Mouse (Mus musculus) erythroid progenitor cell, adult 5-6 weeks (primary cell): ENCODE measurements around the gene A3galt2. TPM values are rescaled to one million over a fixed set of nuclear protein-coding genes. Genes with fewer than 3 reads are reported as not detected.

Experiments used
- total RNA-seq, 2 experiments: library from RNA; stranded (forward) in 1 of 2; stranded (reverse) in 1 of 2; fragments of 150-400 nt in 1 of 2; fragments of 186-747, 209-891 nt in 1 of 2; gene quantifications; 2 replicates each; pipeline versions ENCODE4 v1.2.3 to v1.2.4; 2015 to 2017; ENCODE audit warnings: low replicate concordance in 2 of 2

The A3galt2 gene
- total RNA-seq, 2 experiments from 2014 or later, result 0.08 TPM; not detected in 1

Other genes starting within 250 kb of the A3galt2 start
- gene Zscan20, start 145.3 kb upstream of the A3galt2 start, total RNA-seq (2015; ENCODE audit: low replicate concordance), result 1.1 and 1.3 TPM in 2 replicates
- 0.77 TPM in 1 of 2 replicates, not detected in the other for gene Zscan20, start 145.3 kb upstream of the A3galt2 start, total RNA-seq (2017; ENCODE audit: low replicate concordance)
- gene Tlr12, start 136.7 kb upstream of the A3galt2 start, total RNA-seq (2015; ENCODE audit: low replicate concordance), result not detected in 2 replicates
- gene Tlr12, start 136.7 kb upstream of the A3galt2 start, total RNA-seq (2017; ENCODE audit: low replicate concordance), result 1.7 TPM in 1 of 2 replicates, not detected in the other
- 16.3 and 26.7 TPM in 2 replicates for gene Phc2, start 100.7 kb upstream of the A3galt2 start, total RNA-seq (2015; ENCODE audit: low replicate concordance)
- gene Phc2, start 100.7 kb upstream of the A3galt2 start, total RNA-seq (2017; ENCODE audit: low replicate concordance), result 2.6 and 7.8 TPM in 2 replicates
- gene Zfp362, start 50.7 kb downstream of the A3galt2 start, total RNA-seq (2015; ENCODE audit: low replicate concordance), result 8.6 and 10.5 TPM in 2 replicates
- gene Zfp362, start 50.7 kb downstream of the A3galt2 start, total RNA-seq (2017; ENCODE audit: low replicate concordance), result 0.08 and 0.26 TPM in 2 replicates
- 0.36 TPM in 1 of 2 replicates, not detected in the other for gene Trim62, start 128.2 kb downstream of the A3galt2 start, total RNA-seq (2015; ENCODE audit: low replicate concordance)
- gene Trim62, start 128.2 kb downstream of the A3galt2 start, total RNA-seq (2017; ENCODE audit: low replicate concordance), result 0.90 TPM in 1 of 2 replicates, not detected in the other
- 3.4 TPM in 1 of 2 replicates, not detected in the other for gene Azin2, start 207.1 kb downstream of the A3galt2 start, total RNA-seq (2015; ENCODE audit: low replicate concordance)
- gene Azin2, start 207.1 kb downstream of the A3galt2 start, total RNA-seq (2017; ENCODE audit: low replicate concordance), result not detected in 2 replicates
- gene Ak2, start 236.6 kb downstream of the A3galt2 start, total RNA-seq (2015; ENCODE audit: low replicate concordance), result 29.2 and 36.9 TPM in 2 replicates
- gene Ak2, start 236.6 kb downstream of the A3galt2 start, total RNA-seq (2017; ENCODE audit: low replicate concordance), result 25.0 and 34.1 TPM in 2 replicates